Mouse (Mus musculus): ENCODE results near the gene Fgfbp1. TPM values are rescaled to one million over a fixed set of nuclear protein-coding genes. Genes with fewer than 3 reads are reported as not detected.

The Fgfbp1 gene
- total RNA-seq (2023): not detected

GRCm38 (mm10) chr5:43981620-43982019 lies at the start of gene Fgfbp1:
TSS of gene Fgfbp1 (minus strand) at chr5:43981779.

Other genes starting within 250 kb of the Fgfbp1 start
- 10 to 100 TPM; 73.0 to 91.0 TPM for gene Bst1, start 162.9 kb downstream of the Fgfbp1 start, total RNA-seq (2023)
- gene Fbxl5, start 160.1 kb downstream of the Fgfbp1 start, total RNA-seq (2023): 100 to 1,000 TPM; 218 to 276 TPM
- under 1 TPM; 0.68 to 0.95 TPM for gene Cd38, start 113.2 kb downstream of the Fgfbp1 start, total RNA-seq (2023)
- gene Gm7879, start 68.6 kb downstream of the Fgfbp1 start, total RNA-seq (2023): 10 to 100 TPM in 1 of 2 experiments, 1 to 10 TPM in 1; 9.5 to 13.2 TPM
- 10 to 100 TPM; 41.3 to 55.3 TPM for gene Prom1, start 120.3 kb upstream of the Fgfbp1 start, total RNA-seq (2023)
- gene Tapt1, start 244.8 kb upstream of the Fgfbp1 start, total RNA-seq (2023): 10 to 100 TPM; 53.1 to 57.5 TPM

All from neutrophil, adult 83 days (primary cell).